Mouse (Mus musculus) MEL (cell line): ENCODE results near the gene Ssx2ip.

Source experiments
- CHD1 ChIP-seq: IDR thresholded peaks from 2 replicates; pipeline ENCODE4 v1.6.1; 2012; ENCODE audit warnings: low read depth, mild to moderate bottlenecking, inconsistent platforms, low read length, improper control_type of control experiment
- CTCF ChIP-seq, 3 experiments: IDR thresholded peaks in 2 of 3; conservative IDR thresholded peaks in 1 of 3; 2 replicates each; pipeline ENCODE4 v1.5.1; 2011 to 2012; ENCODE audit warnings: low read length in 3 of 3, low read depth in 2 of 3, mild to moderate bottlenecking in 2 of 3, improper control_type of control experiment in 1 of 3, inconsistent platforms in 1 of 3, mixed read lengths in 1 of 3, moderate library complexity in 1 of 3; ENCODE audit not compliant: control insufficient read depth in 1 of 3, insufficient read depth in 1 of 3, poor library complexity in 1 of 3, severe bottlenecking in 1 of 3
- MAX ChIP-seq: IDR thresholded peaks from 2 replicates; pipeline ENCODE4 v1.6.1; 2011; ENCODE audit warnings: low read length, improper control_type of control experiment
- MYC ChIP-seq: IDR thresholded peaks from 2 replicates; pipeline ENCODE4 v1.6.1; 2011; ENCODE audit warnings: low read depth, mild to moderate bottlenecking, low read length, improper control_type of control experiment, moderate library complexity
- POLR2A ChIP-seq, 2 experiments: IDR thresholded peaks; 2 replicates each; pipeline ENCODE4 v1.6.1; 2011 to 2012; ENCODE audit warnings: low read length in 2 of 2, mild to moderate bottlenecking in 2 of 2, control low read depth in 1 of 2, improper control_type of control experiment in 1 of 2, low read depth in 1 of 2, moderate library complexity in 1 of 2; ENCODE audit not compliant: control insufficient read depth in 1 of 2, insufficient read depth in 1 of 2, poor library complexity in 1 of 2
- POLR2AphosphoS2 ChIP-seq: IDR thresholded peaks from 2 replicates; pipeline ENCODE4 v1.6.1; 2011; ENCODE audit warnings: low read length, improper control_type of control experiment
- POLR2AphosphoS5 ChIP-seq: IDR thresholded peaks from 2 replicates; pipeline ENCODE4 v1.6.1; 2012; ENCODE audit warnings: low read depth, borderline replicate concordance, mild to moderate bottlenecking, inconsistent platforms, low read length, moderate library complexity, mixed read lengths
- RCOR1 ChIP-seq: IDR thresholded peaks from 2 replicates; pipeline ENCODE4 v1.6.1; 2012; ENCODE audit warnings: low read depth, mild to moderate bottlenecking, inconsistent platforms, low read length, improper control_type of control experiment
- SIN3A ChIP-seq: IDR thresholded peaks from 2 replicates; pipeline ENCODE4 v1.6.1; 2012; ENCODE audit warnings: low read length, improper control_type of control experiment, inconsistent platforms
- SMC3 ChIP-seq: IDR thresholded peaks from 2 replicates; pipeline ENCODE4 v1.6.1; 2011; ENCODE audit warnings: low read depth, low read length, improper control_type of control experiment
- ZNF384 ChIP-seq: IDR thresholded peaks from 2 replicates; pipeline ENCODE4 v1.6.1; 2012; ENCODE audit warnings: low read depth, mild to moderate bottlenecking, inconsistent platforms, low read length, improper control_type of control experiment

GRCm38 (mm10) chr3:146396256-146396655 lies 8.2 kb upstream of the Ssx2ip start:
- TF ChIP-seq MYC (no peak), SMC3 (no peak), POLR2AphosphoS5 (no peak), RCOR1 (no peak), ZNF384 (no peak), CTCF (IDR thresholded peaks at IDR 0.05 in 2 of 3, conservative IDR thresholded peaks at IDR 0.05 in 1 of 3; ENCODE audit: control insufficient read depth in 1 of 3, insufficient read depth in 1 of 3, low read depth in 2 of 3, low read length in 3 of 3, poor library complexity in 1 of 3, severe bottlenecking in 1 of 3) (no peak), MAX (no peak), POLR2A (IDR thresholded peaks at IDR 0.05; ENCODE audit: control insufficient read depth in 1 of 2, insufficient read depth in 1 of 2, low read depth in 1 of 2, low read length in 2 of 2, poor library complexity in 1 of 2) (no peak), SIN3A (no peak), CHD1 (no peak), POLR2AphosphoS2 (no peak)
